Mouse (Mus musculus): Measurements from ENCODE around the gene Serinc2.
"Not testable (repeated sequence)": the region's sequence is repeated elsewhere in the genome, so short reads cannot be mapped to it uniquely, and the experiment has no call there.

Serinc2 gene

GRCm38 (mm10) chr4:130264131-130264530 is 14.9 kb downstream of the Serinc2 start:
- DNase-seq (ENCODE audit: low spot score), result no peak

- DNase-seq (ENCODE audit: low spot score), result no peak
Observed at GRCm38 (mm10) chr4:130260406-130260805, 18.6 kb downstream of the Serinc2 start.

- DNase-seq (ENCODE audit: low spot score), result no peak
Observed at GRCm38 (mm10) chr4:130252441-130253157, 26.4 kb downstream of the Serinc2 start.

DNA sequence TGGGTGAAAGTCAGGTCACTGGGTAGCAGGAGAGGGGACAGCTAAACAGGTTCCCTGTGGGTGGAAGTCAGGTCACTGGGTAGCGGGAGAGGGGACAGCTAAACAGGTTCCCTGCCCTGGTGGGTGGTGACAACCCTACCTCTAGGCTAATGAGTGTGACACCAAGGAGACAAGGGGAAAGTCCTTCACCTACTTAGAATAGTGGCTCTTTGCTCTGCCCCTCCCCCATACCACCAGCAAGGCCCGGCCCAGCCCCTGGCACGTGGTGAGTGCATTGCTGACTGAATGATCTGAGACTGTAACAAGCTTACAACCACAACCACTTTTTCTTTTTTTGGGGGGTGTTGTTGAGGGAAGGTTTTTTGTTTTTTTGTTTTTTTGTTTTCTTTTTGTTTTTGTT is 27.2 kb downstream of the Serinc2 start:
- no peak for DNase-seq (ENCODE audit: low spot score)

DNA sequence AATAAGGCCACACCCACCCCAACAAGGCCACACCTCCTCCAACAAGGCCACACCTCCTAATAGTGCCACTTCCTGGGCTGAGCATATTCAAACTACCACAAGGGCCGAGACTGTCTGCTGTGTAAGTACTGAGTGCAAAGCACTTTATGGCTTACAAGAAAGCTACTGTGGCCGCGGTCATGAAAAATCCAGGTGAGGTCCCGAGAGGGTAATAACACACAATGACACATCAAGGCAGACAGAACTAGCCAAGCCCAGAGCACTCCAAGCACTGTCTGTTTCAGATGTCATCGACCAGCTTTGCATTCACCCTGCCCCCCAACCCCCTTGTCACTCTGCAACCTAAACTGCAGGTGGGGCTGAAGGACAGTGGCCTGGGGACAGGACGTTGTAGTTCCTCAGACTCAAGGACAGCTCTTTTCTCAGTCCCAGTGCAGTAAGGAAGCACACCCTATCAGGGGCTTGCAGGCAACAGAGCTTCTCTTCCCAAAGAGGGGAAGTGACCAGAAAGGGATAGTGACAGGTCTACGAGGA is 27.8 kb downstream of the Serinc2 start:
- no peak for DNase-seq (ENCODE audit: low spot score)

DNA sequence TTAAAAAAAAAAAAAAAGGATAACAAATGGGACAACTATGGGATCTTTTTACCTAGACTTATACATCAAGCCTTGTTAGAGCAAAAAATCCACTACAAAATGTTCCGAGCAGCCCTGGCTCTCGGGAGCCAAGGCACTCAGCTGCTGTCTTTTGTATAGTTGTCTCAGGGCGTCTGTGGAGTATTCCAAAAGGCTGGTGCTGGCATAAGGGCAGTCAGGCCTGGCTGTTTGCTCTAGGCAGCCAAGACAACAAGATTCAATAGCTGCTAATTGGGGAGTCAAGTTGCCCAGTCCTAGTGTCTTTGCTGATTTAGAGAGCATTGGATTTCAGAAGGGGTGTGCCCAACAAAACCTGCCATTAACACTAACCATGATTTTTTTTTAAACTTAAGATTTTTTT is 30.4 kb downstream of the Serinc2 start:
- no peak for DNase-seq (ENCODE audit: low spot score)

DNA sequence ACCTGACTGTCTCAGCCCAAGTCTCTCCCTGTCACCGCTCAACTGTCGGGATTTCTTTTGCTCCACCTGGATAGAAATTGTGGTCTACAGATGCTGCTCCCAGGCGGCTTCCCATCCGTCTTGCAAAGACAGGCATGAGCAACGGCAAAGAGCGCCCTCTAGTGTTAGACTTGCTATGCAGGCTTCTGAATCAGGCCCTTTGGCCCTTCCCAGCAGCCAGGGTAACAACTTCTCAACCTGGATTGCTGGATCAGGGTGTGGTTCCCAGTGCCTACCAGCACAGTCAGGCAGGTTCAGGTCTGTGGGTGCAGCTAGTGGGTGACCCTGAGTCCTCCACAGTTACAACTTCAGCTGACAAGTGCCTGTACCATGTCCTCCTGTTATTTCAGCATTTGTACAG is 32.9 kb downstream of the Serinc2 start:
- peak; percentile 18 for DNase-seq (ENCODE audit: low spot score)

DNA sequence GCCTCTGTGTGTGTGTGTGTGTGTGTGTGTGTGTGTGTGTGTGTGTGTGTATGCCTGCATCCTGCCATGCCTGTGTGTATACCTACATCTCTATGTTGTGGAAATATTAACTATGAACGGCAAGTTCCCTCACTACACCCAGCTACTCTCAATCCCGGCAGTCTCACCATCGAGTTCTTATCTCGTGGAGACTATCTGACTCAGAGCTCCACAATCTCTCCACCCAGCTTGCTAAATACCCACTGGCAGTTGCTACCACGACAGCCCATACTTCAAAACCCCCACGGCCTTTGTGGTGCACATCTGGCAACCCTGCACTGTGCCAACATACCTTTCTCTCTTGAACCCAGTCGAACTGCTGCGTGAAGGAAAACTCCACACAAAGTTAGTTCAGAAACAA is 34.3 kb downstream of the Serinc2 start:
- DNase-seq (ENCODE audit: low spot score), result no peak

- not testable (repeated sequence) for DNase-seq (ENCODE audit: low spot score)
Observed at GRCm38 (mm10) chr4:130243621-130244020, 35.4 kb downstream of the Serinc2 start.

DNA sequence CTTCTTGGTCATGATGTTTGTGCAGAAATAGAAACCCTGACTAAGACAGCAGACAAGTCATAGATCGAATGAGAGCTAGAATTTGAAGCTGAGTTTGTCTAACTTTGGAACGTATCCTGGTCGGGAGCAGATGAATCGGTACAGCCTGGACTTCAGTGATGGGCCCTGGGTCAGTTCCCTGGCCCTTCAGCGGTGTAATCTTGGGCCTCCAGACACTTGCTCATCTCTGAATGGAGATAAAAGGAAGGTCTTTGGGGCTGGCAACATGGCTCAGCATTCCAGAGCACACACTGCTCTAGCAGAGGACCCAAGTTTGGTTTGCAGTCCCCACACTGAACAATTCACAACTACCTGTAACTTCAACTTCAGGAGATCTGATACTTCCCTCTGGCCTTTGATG is 36.0 kb downstream of the Serinc2 start:
- no peak for DNase-seq (ENCODE audit: low spot score)

DNA sequence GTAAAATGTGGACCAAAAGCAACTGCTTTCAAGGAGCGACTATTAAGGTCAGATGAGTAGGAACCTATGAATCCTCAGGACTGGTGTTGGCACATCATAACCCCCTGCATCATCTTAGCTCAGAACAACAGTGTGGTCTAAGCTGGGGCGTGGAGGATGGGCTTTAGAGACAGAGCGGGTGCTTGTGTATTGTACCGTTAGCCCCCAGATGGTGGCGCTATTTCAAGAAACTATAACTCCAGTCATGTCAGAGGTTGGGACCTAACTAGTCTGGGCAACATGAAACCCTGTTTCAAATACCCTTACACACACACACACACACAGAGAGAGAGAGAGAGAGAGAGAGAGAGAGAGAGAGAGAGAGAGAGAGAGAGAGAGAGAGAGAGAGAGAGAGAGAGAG is 38.3 kb downstream of the Serinc2 start:
- DNase-seq (ENCODE audit: low spot score), result no peak

- DNase-seq (ENCODE audit: low spot score), result no peak
Observed at GRCm38 (mm10) chr4:130237607-130238006, 41.4 kb downstream of the Serinc2 start.

DNA sequence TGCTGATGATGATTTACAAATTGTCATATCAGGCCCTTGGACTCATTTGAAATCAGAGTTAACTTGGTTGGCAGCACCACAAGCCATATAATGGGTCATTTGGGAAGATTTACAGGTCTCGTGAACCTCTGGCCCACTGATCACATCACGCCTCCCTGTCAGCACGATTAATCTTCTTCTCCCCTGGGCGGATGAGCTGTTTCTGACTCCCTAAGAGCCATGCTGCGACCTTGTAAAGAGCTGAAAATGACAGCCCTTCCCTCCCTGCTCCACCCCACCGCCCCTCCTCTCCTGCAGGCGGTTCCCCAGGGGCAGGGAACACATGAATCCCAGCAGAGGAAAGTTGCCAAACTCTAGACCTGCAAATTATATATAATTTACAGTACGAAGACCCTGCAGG is 42.6 kb downstream of the Serinc2 start:
- no peak for DNase-seq (ENCODE audit: low spot score)

- DNase-seq (ENCODE audit: low spot score), result no peak
Observed at GRCm38 (mm10) chr4:130224071-130224470, 54.9 kb downstream of the Serinc2 start.

DNA sequence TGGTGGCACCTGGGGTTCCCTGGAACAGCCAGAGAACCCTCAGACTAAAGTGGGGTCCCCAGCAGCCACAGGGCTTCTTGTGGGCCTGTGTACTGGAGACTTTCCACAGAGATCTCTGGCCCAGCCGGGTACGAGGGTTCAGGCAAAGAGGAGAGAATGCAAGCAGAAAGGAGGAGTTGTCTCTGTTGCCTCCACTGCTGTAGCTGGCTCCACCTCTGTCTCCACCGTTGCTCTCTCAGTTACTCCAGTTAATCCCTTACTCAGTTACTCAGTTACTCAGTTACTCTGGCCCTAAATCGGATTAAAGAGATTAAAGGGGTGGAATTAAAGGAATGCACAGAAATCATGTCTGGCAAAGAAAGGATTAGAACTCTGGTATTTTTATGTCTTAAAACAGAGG is 56.8 kb downstream of the Serinc2 start, which contains the start of gene Gm853:
Gene Gm853, minus strand, starts transcription at position 223 of the 400 bp plus-strand sequence.
- DNase-seq (ENCODE audit: low spot score), result no peak

GRCm38 (mm10) chr4:130220176-130220575 is 58.8 kb downstream of the Serinc2 start:
- no peak for DNase-seq (ENCODE audit: low spot score)

GRCm38 (mm10) chr4:130215392-130215791 is 63.6 kb downstream of the Serinc2 start:
- DNase-seq (ENCODE audit: low spot score), result no peak

DNA sequence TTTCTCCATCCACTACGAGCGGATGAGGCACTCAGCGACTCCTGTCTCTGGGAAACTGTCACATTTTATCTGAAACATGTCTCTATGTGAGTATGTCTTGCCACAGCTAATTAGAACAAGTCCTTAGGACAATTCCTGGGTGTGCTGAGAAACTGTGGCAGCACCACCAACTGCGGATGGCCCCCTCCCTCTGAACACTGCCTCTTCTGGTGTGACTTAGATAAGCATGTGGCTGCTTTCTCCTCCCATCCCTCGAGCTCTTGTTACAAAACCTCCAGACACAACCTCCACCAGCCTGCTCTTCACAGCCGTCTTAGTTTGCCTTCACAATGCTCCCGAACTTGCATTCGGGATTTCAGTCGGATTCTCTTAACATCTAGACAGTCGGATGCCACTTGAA is 65.1 kb downstream of the Serinc2 start:
- no peak for DNase-seq (ENCODE audit: low spot score)

- DNase-seq (ENCODE audit: low spot score), result no peak
Observed at GRCm38 (mm10) chr4:130213197-130213596, 65.8 kb downstream of the Serinc2 start.

DNA sequence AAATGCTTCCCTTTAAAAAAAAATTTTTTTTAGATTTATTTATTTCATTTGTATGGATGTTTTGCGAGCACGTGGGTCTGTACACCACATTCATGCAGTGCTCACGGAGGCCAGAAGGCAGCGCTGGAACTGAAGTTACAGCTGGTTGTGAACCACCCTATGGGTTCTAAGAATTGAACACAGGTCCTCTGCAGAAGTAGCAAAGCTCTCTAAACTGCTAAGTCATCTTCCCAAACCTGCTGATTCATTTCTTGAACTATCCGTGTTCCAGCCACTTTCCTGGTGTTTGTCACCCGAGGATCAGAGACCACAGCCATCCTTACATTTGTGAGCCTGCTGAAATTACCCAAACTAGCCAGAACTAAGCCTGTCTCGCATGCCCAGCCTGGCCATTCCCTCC is 66.6 kb downstream of the Serinc2 start:
- no peak for DNase-seq (ENCODE audit: low spot score)

DNA sequence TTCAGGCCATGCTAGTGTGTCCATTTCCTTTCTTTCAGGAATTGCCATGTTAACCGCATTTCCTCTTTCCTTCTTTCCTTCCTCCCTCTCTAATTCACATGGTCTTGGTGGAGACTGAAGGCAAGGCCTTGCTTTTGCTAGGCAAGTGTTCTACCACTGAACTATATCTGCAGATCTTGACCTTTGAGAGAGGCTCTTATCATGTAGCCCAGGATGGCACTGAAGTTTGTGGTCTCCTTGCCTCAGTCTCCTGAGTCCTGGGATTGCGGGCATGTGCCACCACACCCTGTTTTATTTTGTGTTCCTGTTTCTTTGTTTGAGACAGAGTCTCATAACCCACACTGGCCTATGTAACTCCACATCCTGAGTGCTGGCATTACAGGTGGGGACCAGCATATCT is 67.1 kb downstream of the Serinc2 start:
- DNase-seq (ENCODE audit: low spot score), result no peak
